ENCODE assay signal across 18 mouse cellular contexts in the genomic region with DNA sequence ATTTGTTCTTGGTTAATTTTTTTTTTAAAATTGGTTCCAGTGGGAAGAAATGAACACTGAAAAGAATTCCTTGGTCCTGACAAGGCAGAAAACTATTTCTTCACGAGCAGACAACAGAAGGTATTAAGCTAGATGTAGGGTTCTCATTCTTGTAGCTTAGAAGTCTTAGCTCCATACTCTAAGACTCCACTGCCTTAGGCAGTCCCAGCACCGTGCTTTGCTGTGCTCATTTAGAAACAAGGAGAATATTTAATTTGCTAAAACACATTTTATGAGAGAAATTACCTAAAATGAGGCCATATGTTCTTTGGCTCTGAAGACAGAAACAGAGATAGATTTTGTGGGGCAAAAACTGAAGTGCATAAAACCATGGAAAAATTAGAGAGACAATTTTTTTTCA.
DNase-seq lines count a peak whose midpoint lies in the region; ATAC-seq lines count a peak whose summit lies in the region.
"Had no signal": no experiment of that assay in that cellular context is flagged by ENCODE, and none has a peak within 500 bp of the region (broad histone marks: within the 10 kb centered on the region; RNA-seq: fewer than 3 reads in every experiment).

No protein-coding gene starts in this region.

- H3K36me3 ChIP-seq in hindbrain, embryonic 16.5 days (ENCODE audit: control insufficient read depth, insufficient read depth, low read length) = no peaks in the 10 kb centered on the region
- no peaks in the 10 kb centered on the region for H3K36me3 ChIP-seq in hindbrain, embryonic 10.5 days
- no peaks in the 10 kb centered on the region for H3K36me3 ChIP-seq in neural tube, embryonic 14.5 days (ENCODE audit: control insufficient read depth, insufficient read depth, low read length)
- H3K36me3 ChIP-seq: embryonic facial prominence, embryonic 10.5 days; embryonic facial prominence, embryonic 12.5 days; forebrain, embryonic 15.5 days had no signal

- H3K4me2 ChIP-seq in hindbrain, embryonic 16.5 days (ENCODE audit: low read length) = no peak overlapping the region
- H3K4me2 ChIP-seq in neural tube, embryonic 14.5 days (ENCODE audit: low read depth, low read length) = no peak overlapping the region
- H3K4me2 ChIP-seq: embryonic facial prominence, embryonic 12.5 days; forebrain, embryonic 13.5 days; forebrain, embryonic 15.5 days had no signal

- DNase-seq in hindbrain, embryonic 10.5 days (ENCODE audit: low spot score) = no peak
- DNase-seq in neural tube, embryonic 10.5 days (ENCODE audit: extremely low spot score, low spot score) = no peak
- DNase-seq in layer of hippocampus, postnatal 14 days (ENCODE audit: low spot score in 2 of 2) = no peak
- DNase-seq: adrenal gland, adult 2 months; adrenal gland, postnatal 10 days; adrenal gland, postnatal 25 days; cerebellum, adult 11-12 months; cerebellum, adult 2 months; cerebellum, adult 9-10 months; cerebellum, postnatal 10 days; cerebellum, postnatal 25 days; forebrain, postnatal 0 days had no signal

- no peaks in the 10 kb centered on the region for H3K4me1 ChIP-seq in hindbrain, embryonic 16.5 days (ENCODE audit: control insufficient read depth, insufficient read depth, low read depth, low read length)
- 0 out of 2 replicates have a peak, but pooled peaks cover 5% of the 10 kb centered on the region for H3K4me1 ChIP-seq in hindbrain, embryonic 10.5 days (replicated peaks)
- H3K4me1 ChIP-seq in neural tube, embryonic 14.5 days (ENCODE audit: control insufficient read depth, insufficient read depth, low read length) = no peaks in the 10 kb centered on the region
- H3K4me1 ChIP-seq: forebrain, embryonic 13.5 days; forebrain, embryonic 15.5 days had no signal

- WGBS in hindbrain, embryonic 16.5 days = 54% methylated on average over 2 of the region's 2 CpGs
- WGBS in hindbrain, embryonic 10.5 days = 67% methylated on average over 2 of the region's 2 CpGs
- 54% methylated on average over 2 of the region's 2 CpGs for WGBS in neural tube, embryonic 14.5 days

- no peaks in the 10 kb centered on the region for H3K9me3 ChIP-seq in hindbrain, embryonic 16.5 days (ENCODE audit: control insufficient read depth, low read length)
- H3K9me3 ChIP-seq in hindbrain, embryonic 10.5 days = no peaks in the 10 kb centered on the region
- H3K9me3 ChIP-seq in neural tube, embryonic 14.5 days (ENCODE audit: control insufficient read depth, low read length) = no peaks in the 10 kb centered on the region
- H3K9me3 ChIP-seq: embryonic facial prominence, embryonic 10.5 days; embryonic facial prominence, embryonic 12.5 days; forebrain, embryonic 13.5 days; forebrain, embryonic 15.5 days had no signal

- no peak overlapping the region for H3K27ac ChIP-seq in hindbrain, embryonic 16.5 days (ENCODE audit: low read depth, low read length)
- no peak overlapping the region for H3K27ac ChIP-seq in hindbrain, embryonic 10.5 days
- H3K27ac ChIP-seq in neural tube, embryonic 14.5 days (ENCODE audit: low read depth, low read length) = no peak overlapping the region
- H3K27ac ChIP-seq: embryonic facial prominence, embryonic 12.5 days; forebrain, embryonic 13.5 days; forebrain, embryonic 15.5 days had no signal

- H3K27me3 ChIP-seq in hindbrain, embryonic 16.5 days (replicated peaks; ENCODE audit: control insufficient read depth, insufficient read depth, low read length) = no peaks in the 10 kb centered on the region
- no peaks in the 10 kb centered on the region for H3K27me3 ChIP-seq in hindbrain, embryonic 10.5 days (ENCODE audit: insufficient read depth, poor library complexity, severe bottlenecking)
- no peaks in the 10 kb centered on the region for H3K27me3 ChIP-seq in neural tube, embryonic 14.5 days (ENCODE audit: control insufficient read depth, insufficient read depth, low read length)
- H3K27me3 ChIP-seq: embryonic facial prominence, embryonic 12.5 days; forebrain, embryonic 13.5 days; forebrain, embryonic 15.5 days had no signal

- ATAC-seq in hindbrain, embryonic 16.5 days = 0 out of 2 replicates have a peak, but pooled peaks have one; percentile 65
- ATAC-seq in neural tube, embryonic 14.5 days (ENCODE audit: low read depth) = 0 out of 2 replicates have a peak, but pooled peaks have one; percentile 56
- ATAC-seq: forebrain, embryonic 13.5 days; forebrain, embryonic 15.5 days; forebrain, postnatal 0 days had no signal

- no peak overlapping the region for H3K9ac ChIP-seq in hindbrain, embryonic 16.5 days (ENCODE audit: low read depth, low read length)
- H3K9ac ChIP-seq in neural tube, embryonic 14.5 days (replicated peaks; ENCODE audit: low read depth, low read length) = no peak overlapping the region
- H3K9ac ChIP-seq: embryonic facial prominence, embryonic 12.5 days; forebrain, embryonic 13.5 days; forebrain, embryonic 15.5 days; forebrain, postnatal 0 days had no signal

- H3K4me3 ChIP-seq in hindbrain, embryonic 16.5 days (ENCODE audit: low read length) = no peak overlapping the region
- H3K4me3 ChIP-seq in hindbrain, embryonic 10.5 days = no peak overlapping the region
- H3K4me3 ChIP-seq in neural tube, embryonic 14.5 days (ENCODE audit: low read depth, low read length) = no peak overlapping the region
- H3K4me3 ChIP-seq: embryonic facial prominence, embryonic 10.5 days; embryonic facial prominence, embryonic 12.5 days; forebrain, embryonic 13.5 days; forebrain, embryonic 15.5 days had no signal
